In the genomic region with DNA sequence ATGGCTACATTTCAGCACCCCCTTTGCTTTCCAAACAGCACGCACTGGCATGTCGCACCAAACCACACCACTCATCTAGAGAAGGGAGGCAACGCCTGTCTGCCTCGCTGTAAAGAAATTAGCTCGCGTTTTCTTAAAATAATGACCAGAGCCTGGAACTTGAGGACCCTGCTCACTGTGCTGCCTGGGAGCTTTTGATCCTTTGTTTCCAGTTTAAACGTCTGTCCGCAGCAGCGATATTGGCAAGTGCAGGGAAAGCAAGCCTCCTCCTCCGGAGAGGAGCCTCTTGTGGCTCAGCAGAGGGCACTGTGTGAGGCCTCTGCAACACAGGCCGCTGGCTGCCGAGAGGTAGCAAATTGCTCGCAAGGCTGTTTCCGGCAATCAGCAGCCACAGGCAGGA, we compare ENCODE assay signal across 9 mouse cellular contexts.
A peak's percentile ranks its signal among the peaks of the same experiment; 100 is the strongest.
DNase-seq lines count a peak whose midpoint lies in the region; ATAC-seq and TF ChIP-seq lines count a peak whose summit lies in the region.
"Had no signal": no experiment of that assay in that cellular context is flagged by ENCODE, and none has a peak within 500 bp of the region (broad histone marks: within the 10 kb centered on the region; RNA-seq: fewer than 3 reads in every experiment).

No protein-coding gene starts in this region.

- H3K4me2 ChIP-seq in limb, embryonic 15.5 days = 0 out of 2 replicates have a peak overlapping the region, but pooled peaks have one; percentile 17

- H3K4me3 ChIP-seq in layer of hippocampus, adult 2 months = no peak overlapping the region
- H3K4me3 ChIP-seq in hindbrain, embryonic 10.5 days = peak overlapping the region; percentile 32
- no peak overlapping the region for H3K4me3 ChIP-seq in limb, embryonic 15.5 days
- H3K4me3 ChIP-seq: erythroblast, embryonic 14.5 days had no signal

- H3K27ac ChIP-seq in layer of hippocampus, adult 2 months = no peak overlapping the region
- H3K27ac ChIP-seq in hindbrain, embryonic 10.5 days = peak overlapping the region; percentile 81
- no peak overlapping the region for H3K27ac ChIP-seq in limb, embryonic 15.5 days

- H3K36me3 ChIP-seq in hindbrain, embryonic 10.5 days = no peaks in the 10 kb centered on the region
- no peaks in the 10 kb centered on the region for H3K36me3 ChIP-seq in limb, embryonic 15.5 days

- 2% methylated on average over 14 of the region's 14 CpGs for WGBS in hindbrain, embryonic 10.5 days
- 8% methylated on average over 14 of the region's 14 CpGs for WGBS in limb, embryonic 15.5 days

- H3K9me3 ChIP-seq in hindbrain, embryonic 10.5 days = no peaks in the 10 kb centered on the region
- H3K9me3 ChIP-seq in limb, embryonic 15.5 days = no peaks in the 10 kb centered on the region

- H3K9ac ChIP-seq in limb, embryonic 15.5 days = no peak overlapping the region

- H3K27me3 ChIP-seq in hindbrain, embryonic 10.5 days (ENCODE audit: insufficient read depth, poor library complexity, severe bottlenecking) = peaks cover 72% of the 10 kb centered on the region
- H3K27me3 ChIP-seq in limb, embryonic 15.5 days = peaks cover 57% of the 10 kb centered on the region

- H3K4me1 ChIP-seq in hindbrain, embryonic 10.5 days (replicated peaks) = peaks cover 70% of the 10 kb centered on the region
- 0 out of 2 replicates have a peak, but pooled peaks cover 4% of the 10 kb centered on the region for H3K4me1 ChIP-seq in limb, embryonic 15.5 days

- TF ChIP-seq CTCF in layer of hippocampus, adult 2 months (conservative IDR thresholded peaks at IDR 0.05) = peak; percentile 41

- no peak for ATAC-seq in limb, embryonic 15.5 days (ENCODE audit: insufficient number of reproducible peaks, low FRiP score, low TSS enrichment, low read depth)

- no peak for DNase-seq in layer of hippocampus, adult 2 months (ENCODE audit: low spot score in 2 of 2)
- no peak for DNase-seq in layer of hippocampus, postnatal 14 days (ENCODE audit: low spot score in 2 of 2)
- peak; percentile 70 for DNase-seq in hindbrain, embryonic 10.5 days (ENCODE audit: low spot score)
- peak; percentile 62 for DNase-seq in neural tube, embryonic 10.5 days (ENCODE audit: extremely low spot score, low spot score)
- no peak for DNase-seq in thymus, postnatal 36 days
- DNase-seq in gastrocnemius, postnatal 10 days = no peak
- no peak for DNase-seq in urinary bladder, postnatal 36 days (ENCODE audit: low spot score in 2 of 2)

Comparison
In these comparisons a context has a peak if more than half of its experiments do, and no peak if none do; other contexts are left out.
1. DNase-seq: peak in hindbrain, embryonic 10.5 days (single experiment) and neural tube, embryonic 10.5 days (single experiment); none in layer of hippocampus, adult 2 months (0 of 2), layer of hippocampus, postnatal 14 days (0 of 2), thymus, postnatal 36 days (0 of 2), gastrocnemius, postnatal 10 days (single experiment) and urinary bladder, postnatal 36 days (0 of 2).